Mouse (Mus musculus): ENCODE results near the gene Phpt1.

The Phpt1 gene

DNA sequence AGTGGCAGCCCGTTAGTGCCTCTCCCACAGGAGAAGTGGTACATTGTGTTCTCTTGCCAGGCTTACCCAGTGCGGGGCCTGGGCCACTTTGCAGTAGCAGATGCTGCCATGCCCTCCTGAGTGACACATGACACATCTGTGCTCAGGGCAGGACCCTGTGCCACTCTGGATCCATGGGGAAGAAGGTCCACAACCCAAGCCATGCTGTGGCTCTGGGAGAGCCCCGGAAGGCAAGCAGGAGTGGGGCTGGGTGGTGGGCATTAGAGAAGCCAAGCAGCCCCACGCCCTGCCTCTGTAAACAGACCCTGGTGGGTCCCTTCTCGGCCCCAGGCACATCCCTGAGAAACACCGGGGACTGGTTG, 8.1 kb upstream of the Phpt1 start:
- in situ Hi-C loops (cut with MboI; ENCODE audit: unreplicated experiment in 2 of 2): no loop called here

DNA sequence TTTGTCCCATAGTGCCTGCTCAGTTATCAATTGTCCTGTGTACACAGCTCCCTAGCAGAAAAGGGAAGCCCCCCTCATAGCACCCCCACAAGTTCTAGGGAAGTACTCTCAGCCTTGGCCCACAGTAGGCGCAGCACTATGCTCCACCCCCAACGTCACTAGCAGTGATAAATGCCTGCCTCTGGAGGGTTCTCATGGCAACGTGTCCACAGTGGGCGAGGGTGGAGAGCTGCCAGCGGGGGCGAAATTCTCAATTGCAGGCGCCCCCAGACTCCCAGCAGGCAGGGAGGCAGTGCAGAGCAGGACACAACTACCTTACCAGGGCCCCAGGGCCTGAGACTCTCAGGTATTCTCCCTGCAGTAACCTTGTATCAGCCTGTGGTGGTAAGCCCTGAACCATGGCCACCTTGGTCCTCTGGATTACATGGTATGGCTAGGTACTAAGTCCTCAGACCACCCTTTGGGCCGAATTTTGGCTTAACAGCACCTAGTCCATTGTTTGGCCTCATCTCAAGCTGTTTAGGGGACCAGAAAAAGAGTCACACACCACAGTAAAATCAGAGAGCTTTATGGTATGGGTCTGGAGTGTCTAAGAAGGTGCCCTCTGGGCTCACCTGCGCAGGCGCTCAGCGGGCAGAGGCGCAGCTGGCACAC, 7.6 kb upstream of the Phpt1 start:
- in situ Hi-C loops (cut with MboI; ENCODE audit: unreplicated experiment in 2 of 2): no loop called here

DNA sequence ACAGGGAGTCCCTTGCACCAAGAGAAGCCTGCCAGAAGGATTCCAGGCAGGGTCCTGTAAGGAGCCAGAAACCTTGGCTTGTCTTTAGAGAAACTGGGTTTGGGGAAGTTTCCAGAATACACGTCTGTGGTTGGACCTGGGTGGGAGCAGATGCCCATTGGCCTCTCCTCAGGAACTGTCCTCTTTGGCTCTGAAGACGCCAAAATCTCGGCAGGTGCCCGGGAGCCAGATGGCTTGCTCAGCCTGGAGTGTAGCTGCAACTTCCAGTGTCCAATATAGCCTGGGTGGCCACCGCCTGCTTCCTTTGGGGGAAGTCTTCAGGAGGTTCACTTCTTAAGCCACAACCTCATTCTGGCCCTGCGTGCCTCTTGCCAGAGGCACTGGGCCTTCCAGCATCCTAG, 6.9 kb upstream of the Phpt1 start:
- in situ Hi-C loops (cut with MboI; ENCODE audit: unreplicated experiment in 2 of 2): no loop called here

DNA sequence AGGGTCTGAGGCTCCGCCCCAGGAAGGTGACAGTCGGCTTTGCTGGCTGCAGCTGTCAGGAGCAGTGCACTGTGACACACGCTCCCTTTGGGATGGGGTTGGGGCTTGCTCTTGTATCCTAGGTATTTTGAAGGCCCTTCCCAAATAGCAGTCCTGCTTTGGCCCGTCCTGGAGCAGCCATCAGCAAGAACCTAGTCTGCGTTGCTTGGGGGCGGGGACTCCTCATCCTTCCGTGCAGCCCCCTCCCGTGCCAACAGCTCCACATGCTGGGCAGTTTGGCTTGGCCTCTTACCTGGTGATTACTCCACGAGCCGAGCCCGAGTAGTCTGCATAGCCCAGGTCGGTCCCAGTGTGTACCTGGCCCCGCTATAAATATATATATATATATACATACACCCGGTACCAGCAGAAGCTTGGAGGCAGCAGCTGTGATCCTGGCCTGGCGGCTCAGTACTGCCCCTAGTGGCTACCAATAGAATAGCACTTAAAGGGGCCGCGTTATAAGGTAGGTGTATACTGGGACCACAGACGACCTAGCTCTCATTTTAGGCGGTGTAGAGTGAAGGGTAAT, 6.4 kb upstream of the Phpt1 start, which contains the start of gene Ajm1:
Gene Ajm1, minus strand, starts transcription at position 464 of the 571 bp plus-strand sequence.
- in situ Hi-C loops (cut with MboI; ENCODE audit: unreplicated experiment in 2 of 2): no loop called here

DNA sequence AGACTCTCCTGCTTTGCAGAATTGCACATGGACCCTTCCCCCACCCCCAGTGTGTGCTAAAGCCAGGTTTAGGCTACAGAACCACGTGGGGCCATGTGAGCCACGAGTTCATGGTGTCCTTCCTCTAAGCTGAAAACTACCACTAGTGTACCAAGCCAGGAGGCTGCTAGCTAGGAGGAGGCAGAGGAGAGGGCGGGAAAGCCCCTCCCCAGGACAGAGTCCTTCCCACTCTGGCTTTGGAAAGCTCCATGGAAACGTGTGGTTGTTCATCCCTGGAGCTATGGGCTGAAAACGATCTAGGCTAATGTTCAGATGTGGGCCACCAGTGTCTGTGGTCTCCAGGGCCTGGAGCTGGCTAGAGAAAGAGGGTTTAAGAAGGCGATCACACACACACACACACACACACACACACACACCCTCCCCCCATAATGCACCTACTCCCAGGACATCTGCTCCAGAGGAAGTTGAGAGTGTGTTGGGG, 5.6 kb upstream of the Phpt1 start:
- in situ Hi-C loops (cut with MboI; ENCODE audit: unreplicated experiment in 2 of 2): no loop called here

DNA sequence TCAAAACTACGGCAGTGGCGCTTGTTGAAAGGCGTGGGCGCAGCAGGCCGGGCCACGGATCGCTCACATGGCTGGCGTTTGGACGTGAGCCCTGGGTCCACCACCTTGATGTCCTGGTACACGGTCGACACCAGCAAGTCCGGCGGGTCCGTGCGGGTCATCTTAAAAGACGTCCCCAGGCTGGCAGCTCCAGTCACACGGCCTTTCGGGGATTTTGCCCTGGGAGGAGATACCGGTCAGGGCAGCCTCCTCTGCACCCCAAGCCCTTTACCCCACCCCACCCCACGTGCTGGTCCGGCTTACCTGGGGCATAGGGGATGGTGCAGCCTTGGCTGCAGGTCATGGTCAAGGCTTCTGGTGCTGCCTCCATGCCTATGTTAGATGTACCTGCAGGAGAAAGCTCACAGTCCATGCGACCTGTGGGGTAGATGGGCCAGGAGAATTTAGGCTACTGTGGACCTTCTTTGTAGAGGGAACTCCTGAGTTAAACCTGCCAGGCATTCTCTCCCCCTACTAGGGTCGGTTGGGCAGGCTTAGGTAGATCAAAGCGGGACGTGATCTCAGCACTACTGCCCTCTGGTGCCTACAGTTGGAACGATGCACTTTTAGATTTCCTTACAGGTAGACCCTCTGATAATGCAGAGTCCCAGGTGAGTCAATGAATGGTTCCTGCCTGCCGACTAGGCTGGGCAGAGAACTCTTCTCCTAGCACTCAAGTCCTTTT, 4.9 kb upstream of the Phpt1 start:
- in situ Hi-C loops (cut with MboI; ENCODE audit: unreplicated experiment in 2 of 2): no loop called here

DNA sequence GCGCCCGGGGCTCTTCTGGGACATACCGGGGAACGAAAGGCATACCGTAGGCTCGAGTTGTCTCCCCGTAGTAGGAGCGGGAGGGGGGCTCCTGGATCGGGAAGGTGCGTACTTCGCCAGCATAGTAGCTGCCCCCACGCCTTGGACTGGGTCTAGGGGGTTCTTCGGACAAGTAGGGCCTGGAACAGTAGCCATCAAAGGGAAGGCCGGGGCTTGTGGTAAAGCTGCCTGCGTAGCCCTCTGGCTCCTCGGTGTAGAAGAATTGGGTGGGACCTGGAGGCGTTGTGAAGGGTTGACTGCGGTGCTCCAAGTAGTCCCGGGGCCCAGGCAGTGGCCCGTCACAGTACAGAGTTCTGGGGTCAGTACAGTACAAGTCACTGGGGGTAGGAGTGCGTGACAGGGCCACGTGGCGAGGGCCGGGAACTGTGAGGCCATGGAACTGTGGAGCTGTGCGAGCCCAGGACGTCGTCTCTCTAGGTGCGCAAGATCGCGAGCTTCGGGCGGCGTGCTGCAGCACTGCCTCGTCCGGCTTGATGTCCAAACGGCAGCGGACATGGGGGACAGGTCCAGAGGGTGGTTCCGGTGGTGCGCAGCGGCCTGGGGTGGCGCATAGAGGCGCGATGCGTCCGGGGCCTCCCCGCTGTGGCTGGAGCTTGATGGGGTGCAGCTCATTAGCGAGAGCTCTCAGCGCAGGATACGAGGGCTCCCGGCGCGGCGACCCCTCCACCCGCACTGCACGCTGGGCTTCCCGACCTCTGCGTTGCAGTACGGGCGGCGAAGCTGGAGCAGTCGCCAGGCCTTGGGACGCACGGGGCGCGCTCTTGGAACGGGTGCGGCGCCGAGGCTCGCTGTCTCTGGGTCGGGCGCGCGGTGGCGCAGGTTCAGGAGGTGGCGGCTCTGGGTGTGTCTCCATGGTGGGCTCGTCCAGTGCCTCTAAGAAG, 4.0 kb upstream of the Phpt1 start:
- in situ Hi-C loops (cut with MboI; ENCODE audit: unreplicated experiment in 2 of 2): no loop called here

DNA sequence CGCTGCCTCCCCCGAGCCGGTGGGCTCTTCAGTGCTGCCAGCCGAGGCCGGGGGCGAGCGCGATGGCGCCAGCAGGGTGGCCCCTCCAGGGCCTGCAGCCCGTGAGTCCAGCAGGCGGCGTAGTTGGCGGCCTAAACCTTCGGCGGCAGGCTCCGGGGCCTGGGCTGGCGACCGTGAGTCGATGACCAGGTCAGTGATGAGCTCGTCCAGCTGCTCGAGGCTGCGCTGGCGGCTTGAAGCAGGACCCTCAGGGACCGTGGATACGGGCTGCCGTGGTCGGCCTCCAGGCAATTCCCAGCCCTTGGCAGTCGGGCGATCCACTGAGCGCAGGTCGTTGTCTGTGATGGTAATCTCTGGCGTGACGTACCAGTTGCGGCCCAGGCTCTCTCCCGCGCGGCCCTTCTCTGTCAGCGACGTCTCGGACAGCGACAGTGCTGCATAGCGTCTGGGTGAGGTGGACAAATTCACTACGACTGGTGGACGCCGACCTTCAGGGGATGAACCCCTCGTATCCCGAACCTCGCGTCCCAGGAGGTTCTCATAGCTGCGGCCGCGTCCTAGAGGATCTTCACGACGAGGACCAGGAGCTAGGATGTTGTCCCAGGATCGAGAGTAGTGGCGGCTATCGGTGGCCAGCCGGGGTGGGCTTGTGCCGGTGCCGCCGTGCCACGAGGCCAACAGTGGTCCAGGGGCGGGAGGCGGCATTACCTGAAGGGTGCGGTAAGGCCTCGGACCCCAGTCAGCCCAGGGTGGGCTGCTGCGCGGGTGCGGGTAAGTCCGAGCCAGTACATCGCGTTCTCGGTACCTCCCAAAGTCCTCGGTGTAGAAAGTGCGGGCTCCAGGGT, 3.1 kb upstream of the Phpt1 start:
- in situ Hi-C loops (cut with MboI; ENCODE audit: unreplicated experiment in 2 of 2): no loop called here

DNA sequence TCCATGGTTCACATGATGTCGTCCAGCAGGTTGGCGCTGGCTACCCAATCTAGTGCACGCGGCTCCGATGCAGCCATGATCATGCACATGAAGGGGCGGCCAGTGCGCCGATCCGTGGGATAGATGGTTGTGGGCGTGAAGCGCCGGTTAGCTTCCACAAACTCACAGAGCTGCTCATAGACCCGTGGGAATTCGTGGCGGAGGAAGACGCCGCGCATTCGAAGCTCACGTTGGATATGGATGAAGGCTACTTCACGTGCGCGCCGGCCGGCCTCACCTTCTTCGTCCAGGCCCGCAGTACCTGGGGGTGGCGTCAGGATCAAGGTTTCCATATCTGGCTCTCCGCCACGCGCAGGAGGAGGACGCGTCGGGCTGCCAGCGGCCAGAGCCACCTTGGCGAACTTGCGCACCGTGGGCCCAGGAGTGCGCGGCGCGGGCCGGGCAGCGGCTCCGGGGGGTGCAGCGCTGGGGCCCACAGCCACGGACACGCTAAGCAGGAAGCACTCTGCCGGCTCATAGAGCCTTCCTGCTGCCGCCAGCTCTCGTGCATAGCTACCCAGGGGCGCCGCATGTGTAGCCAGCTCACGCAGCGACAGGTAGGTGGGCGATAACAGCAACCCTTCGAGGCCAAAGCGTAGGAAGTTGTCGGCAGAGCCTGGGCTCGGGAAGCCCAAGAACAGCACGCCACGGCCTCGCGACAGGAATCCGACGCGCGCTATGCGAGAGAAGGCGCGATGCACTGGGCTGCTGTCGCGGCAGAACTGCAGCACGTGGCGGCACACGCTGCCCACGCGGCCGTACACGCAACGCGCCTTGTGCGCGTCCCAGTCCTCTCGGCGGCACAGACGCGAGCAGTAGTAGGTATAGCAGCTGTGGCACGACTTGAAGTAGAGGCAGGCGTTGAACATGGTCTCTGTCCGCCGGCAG, 2.2 kb upstream of the Phpt1 start:
- in situ Hi-C loops (cut with MboI; ENCODE audit: unreplicated experiment in 2 of 2): no loop called here

DNA sequence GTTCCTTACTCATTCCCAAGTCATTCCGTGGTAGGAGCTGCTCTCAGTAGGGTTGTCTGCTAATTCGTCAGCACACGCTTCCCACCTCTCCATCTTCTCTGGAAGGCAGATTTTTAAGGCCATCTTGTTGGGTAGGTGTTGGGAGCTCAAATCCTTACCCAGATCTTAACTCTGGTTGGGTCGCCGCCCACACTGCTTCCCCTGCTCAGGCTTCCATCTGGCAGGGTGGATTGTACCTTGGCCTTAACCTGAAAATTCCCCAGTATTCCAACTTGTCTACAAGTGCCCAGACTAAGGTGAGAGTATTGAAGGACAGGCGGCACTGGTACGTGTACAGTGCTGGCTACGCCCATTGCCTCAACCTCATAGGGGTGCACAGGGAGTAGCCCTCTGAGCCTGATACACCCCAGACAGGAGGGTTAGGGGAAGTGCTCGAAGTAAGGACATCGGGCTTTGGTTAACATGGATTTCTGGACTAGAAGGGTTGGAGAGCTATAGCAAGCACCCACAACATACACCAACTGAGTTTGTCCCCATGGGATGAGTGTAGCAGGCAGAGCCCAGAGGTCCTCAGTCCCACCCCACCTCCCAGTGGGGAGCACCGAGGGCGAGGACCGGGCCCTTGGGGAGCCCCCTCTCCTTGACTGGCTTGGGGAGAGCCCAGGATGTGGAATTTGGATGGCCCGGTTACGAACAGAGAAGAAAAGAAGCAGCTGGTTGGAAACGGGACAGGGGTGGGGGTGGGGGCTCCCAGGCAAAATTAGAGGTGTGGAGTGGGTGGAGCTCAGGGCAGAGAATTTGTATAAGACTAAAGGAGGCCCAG, 1.2 kb upstream of the Phpt1 start:
- in situ Hi-C loops (cut with MboI; ENCODE audit: unreplicated experiment in 2 of 2): no loop called here

DNA sequence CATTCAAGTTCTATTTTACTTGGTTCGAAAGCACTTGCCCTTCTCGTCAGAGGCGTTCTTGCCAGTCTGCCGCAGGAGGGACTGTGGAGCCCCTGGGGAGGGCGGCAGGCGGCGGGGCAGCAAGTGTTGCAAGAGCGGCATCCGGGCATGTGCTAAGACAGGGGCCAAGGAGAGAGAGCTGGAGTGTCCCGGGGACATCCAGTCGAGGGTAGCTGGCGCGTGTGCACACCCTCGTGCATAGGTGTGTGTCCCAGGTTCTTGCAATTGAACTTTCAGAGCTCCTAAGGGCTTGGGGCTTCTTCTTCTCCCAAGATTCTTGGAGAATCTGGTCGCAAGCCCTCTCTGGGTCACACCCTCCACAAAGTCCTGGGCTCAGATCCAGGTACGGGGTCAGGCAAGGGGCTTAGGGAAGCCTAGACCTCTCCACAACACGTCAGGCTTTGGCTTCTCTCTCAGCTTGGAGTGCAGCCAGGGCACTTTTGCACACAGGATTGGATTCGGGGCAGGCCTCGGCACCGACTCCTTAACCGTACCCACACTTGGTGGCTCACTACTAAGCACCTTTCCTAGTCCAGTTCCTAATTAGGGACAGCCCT, 506 bp upstream of the Phpt1 start:
- in situ Hi-C loops (cut with MboI; ENCODE audit: unreplicated experiment in 2 of 2): no loop called here

DNA sequence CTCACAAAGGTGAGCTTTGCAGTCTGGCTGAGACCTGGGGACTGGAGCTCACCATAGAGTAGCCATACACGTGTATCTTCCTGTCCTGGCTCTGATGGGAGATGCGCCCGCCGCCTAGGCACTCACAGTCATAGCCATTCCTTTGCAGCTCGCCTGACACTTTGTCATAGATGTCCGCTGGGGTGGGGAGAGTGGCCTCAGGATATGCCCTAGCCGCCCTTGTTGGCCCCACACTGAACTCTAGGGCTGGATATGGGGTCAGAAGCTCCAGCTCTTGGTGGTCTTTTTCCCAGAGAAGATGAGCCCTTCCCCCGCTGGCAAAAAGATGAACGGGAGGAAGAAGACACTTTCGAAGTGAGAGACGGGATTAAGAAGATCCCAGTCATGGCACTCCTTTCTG, 888 bp downstream of the Phpt1 start:
- in situ Hi-C loops (cut with MboI; ENCODE audit: unreplicated experiment in 2 of 2): no loop called here

DNA sequence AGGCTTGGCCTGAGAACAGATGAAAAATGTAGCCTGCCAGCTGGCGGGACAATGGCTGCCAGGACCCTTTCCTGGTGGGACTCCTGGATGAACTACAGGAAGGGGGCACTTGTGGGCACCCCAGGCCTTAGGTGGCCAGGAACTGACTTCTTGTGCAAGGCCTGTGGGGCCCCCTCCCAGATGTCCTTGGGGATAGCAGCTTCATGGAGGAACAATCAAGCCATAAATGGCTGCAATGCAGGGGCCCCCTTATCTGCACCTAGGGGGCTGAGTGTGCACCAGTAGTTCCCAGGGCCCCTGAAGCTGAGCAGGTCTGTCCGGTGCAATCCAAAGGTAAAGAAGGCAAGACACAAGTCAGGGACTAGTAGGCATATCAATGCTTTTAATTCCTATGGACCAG, 2.0 kb downstream of the Phpt1 start:
- in situ Hi-C loops (cut with MboI; ENCODE audit: unreplicated experiment in 2 of 2): no loop called here

DNA sequence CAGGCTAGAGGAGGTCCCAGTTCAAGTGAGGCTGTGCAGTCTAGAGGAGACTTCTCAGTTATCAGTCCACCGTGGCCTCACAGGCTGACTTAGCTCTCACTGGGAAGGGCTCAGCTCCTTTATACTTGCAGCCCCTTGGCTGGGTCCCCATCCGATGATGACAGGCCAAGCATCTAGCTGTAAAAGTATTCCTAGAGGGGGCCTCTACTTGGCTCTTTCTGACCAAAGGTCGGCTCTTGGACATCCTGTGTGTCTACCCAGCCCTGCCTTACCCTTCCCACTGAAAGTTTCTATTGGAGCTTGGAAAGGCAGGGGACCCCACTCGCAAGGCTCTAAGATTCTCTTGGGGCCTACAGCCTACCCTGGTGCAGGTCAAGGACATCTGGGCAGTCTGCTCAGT, 3.8 kb downstream of the Phpt1 start:
- in situ Hi-C loops (cut with MboI; ENCODE audit: unreplicated experiment in 2 of 2): no loop called here

DNA sequence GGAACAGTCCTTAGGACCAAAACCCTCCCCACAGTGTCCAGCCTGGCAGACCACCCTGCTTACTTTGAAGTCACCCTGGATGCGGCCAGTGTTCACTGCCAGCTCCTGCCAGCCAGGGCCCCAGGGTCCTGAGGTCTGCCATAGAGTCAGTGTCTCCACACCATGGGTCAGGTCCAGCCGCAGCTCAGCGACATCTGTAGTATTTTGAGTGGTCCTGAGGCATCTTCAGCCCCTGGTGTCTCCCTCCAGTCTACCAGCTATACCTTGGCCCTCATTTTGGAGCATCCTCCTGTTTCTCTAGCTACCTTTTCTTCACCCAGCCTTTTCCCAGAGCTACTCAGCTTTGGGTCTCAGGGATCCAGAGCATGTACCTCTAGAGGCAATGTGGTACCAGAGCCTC, 5.7 kb downstream of the Phpt1 start:
- in situ Hi-C loops (cut with MboI; ENCODE audit: unreplicated experiment in 2 of 2): no loop called here

DNA sequence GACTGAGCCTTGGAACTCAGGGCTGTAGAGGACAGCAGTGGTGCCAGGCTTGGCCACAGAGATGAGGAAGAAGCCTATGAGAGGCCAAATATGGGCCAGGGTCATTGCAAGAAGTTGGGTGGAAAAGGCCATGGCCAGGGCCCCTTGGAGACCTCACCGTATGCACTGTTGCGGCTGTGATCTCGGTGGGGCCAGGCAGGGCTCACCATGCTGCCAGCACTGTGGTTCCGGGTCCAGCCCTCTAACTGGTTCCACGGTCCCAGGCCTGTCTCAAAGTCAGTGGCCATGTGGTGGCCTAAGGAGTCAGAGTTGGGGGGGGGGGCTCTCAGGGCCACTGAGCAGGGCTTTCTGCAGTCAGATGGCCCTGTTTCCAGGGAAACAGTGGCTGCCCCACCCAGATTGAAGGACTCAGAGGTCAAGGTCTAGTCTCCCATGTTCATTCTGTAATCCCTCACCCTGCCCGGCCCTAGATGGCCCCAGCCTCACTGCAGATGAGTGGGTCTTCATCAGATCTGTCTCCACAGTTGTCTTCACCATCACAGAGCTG, 6.5 kb downstream of the Phpt1 start:
- in situ Hi-C loops (cut with MboI; ENCODE audit: unreplicated experiment in 2 of 2): no loop called here

DNA sequence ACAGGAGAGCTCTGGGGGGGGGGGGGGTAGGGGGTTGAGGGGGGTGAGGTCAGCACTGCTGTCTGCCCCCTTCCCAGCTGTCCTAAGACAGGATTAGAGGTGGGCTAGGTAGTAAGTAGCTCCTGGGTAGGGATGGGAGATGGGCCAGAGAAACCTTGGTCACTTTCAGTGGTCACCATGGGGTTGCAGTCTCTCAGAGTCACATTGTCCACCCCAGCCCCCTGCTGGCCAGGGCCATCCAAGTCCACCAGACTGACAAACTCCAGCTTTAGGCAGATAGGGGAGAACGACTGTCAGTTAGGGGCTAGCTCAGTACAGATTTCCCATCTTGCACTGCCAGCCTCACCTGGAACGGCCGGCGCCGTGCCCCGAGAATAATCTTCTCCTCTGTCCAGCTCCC, 8.5 kb downstream of the Phpt1 start:
- in situ Hi-C loops (cut with MboI; ENCODE audit: unreplicated experiment in 2 of 2): no loop called here

DNA sequence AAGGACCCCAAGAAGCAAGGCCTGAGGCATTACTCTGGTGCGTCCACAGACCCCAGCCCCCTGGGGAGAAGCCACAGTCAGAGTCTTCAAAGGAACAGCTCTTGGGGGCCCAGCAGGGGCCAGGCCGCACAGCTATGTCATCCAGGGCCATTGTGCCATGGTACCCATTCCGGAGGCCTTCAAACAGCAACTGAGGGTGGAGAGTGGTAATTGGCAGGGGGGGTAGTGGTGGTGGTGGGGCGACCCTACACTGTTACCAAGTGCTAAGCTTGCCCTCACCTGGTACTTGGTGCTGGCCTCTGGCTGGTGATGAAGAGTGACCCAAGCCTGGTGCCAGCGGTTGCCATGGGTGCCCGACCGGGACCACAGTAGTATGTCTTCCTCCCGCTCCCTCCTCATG, 9.3 kb downstream of the Phpt1 start:
- in situ Hi-C loops (cut with MboI; ENCODE audit: unreplicated experiment in 2 of 2): no loop called here
